Mouse (Mus musculus): ENCODE results near the gene Lrrc29.

- no peak for TF ChIP-seq CTCF (IDR thresholded peaks at IDR 0.05)
- no peak for TF ChIP-seq EP300 (IDR thresholded peaks at IDR 0.05)
These were observed 30.8 kb downstream of the Lrrc29 start for GRCm38 (mm10) chr8:105295256-105295655.
